Mouse (Mus musculus): ENCODE results near the gene Cbfa2t2. TPM values are rescaled to one million over a fixed set of nuclear protein-coding genes. Genes with fewer than 3 reads are reported as not detected.

The Cbfa2t2 gene
- total and polyA plus RNA-seq, 2 experiments from 2014 or later = 31.6 to 51.7 TPM

GRCm38 (mm10) chr2:154432696-154433095 is 3.6 kb upstream of the Cbfa2t2 start:
- peaks cover 5% of the 10 kb centered on the region; the same call in 1 of the 2 replicates for H3K4me1 ChIP-seq (ENCODE audit: insufficient read depth, low read length)
- no peak overlapping the region for H3K4me3 ChIP-seq (ENCODE audit: low read length)
- H3K27ac ChIP-seq = no peak overlapping the region
- ATAC-seq (no peak), DNase-seq (ENCODE audit: low spot score) (no peak)
- H3K36me3 ChIP-seq (ENCODE audit: insufficient read depth, low read length) = no peaks in the 10 kb centered on the region
- H3K4me2 ChIP-seq (ENCODE audit: low read depth, low read length) = no peak overlapping the region
- H3K9me3 ChIP-seq (ENCODE audit: low read length) = no peaks in the 10 kb centered on the region
- 65% methylated on average over 2 of the region's 2 CpGs for WGBS
- TF ChIP-seq CTCF (IDR thresholded peaks at IDR 0.05; ENCODE audit: low read depth) = no peak
- H3K9ac ChIP-seq (replicated peaks; ENCODE audit: low read length) = no peak overlapping the region
- H3K27me3 ChIP-seq (ENCODE audit: insufficient read depth, low read length) = no peaks in the 10 kb centered on the region

DNA sequence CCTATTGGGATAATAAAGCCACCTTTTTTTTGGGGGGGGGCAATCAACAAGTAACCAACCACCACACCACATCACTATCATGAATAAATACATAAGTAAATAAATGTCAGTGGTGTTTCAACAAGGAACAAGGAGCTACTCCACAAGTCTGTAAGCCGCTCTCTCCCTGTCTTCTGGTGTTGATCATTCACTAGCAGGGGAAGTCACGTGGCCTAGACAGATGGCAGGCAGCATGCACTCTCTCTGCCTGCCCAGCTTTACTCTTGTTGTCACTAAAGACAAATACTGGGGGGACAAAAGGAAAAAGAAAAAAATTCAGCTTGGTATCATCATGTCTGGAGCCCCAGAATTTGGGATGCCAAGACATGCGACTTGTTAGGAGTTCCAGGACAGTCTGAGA is 2.9 kb upstream of the Cbfa2t2 start:
- WGBS = 38% methylated on average over 3 of the region's 3 CpGs
- Histone ChIP-seq H3K4me1 (ENCODE audit: insufficient read depth, low read length) (peaks cover 10% of the 10 kb centered on the region), H3K36me3 (ENCODE audit: insufficient read depth, low read length) (no peaks in the 10 kb centered on the region), H3K27ac (no peak overlapping the region), H3K4me3 (ENCODE audit: low read length) (no peak overlapping the region), H3K9me3 (ENCODE audit: low read length) (no peaks in the 10 kb centered on the region), H3K9ac (replicated peaks; ENCODE audit: low read length) (no peak overlapping the region), H3K27me3 (ENCODE audit: insufficient read depth, low read length) (no peaks in the 10 kb centered on the region), H3K4me2 (ENCODE audit: low read depth, low read length) (no peak overlapping the region)
- TF ChIP-seq CTCF (IDR thresholded peaks at IDR 0.05; ENCODE audit: low read depth) = no peak
- no peak for ATAC-seq
- DNase-seq (ENCODE audit: low spot score) = peak; percentile 65

GRCm38 (mm10) chr2:154434690-154435089 is 1.6 kb upstream of the Cbfa2t2 start:
- Histone ChIP-seq H3K36me3 (ENCODE audit: insufficient read depth, low read length) (no peaks in the 10 kb centered on the region), H3K4me3 (ENCODE audit: low read length) (no peak overlapping the region), H3K9ac (replicated peaks; ENCODE audit: low read length) (no peak overlapping the region), H3K4me1 (ENCODE audit: insufficient read depth, low read length) (peaks cover 10% of the 10 kb centered on the region), H3K27me3 (ENCODE audit: insufficient read depth, low read length) (no peaks in the 10 kb centered on the region), H3K4me2 (ENCODE audit: low read depth, low read length) (no peak overlapping the region), H3K27ac (no peak overlapping the region), H3K9me3 (ENCODE audit: low read length) (no peaks in the 10 kb centered on the region)
- ATAC-seq = no peak
- WGBS = 96% methylated on average over 7 of the region's 7 CpGs
- no peak for DNase-seq (ENCODE audit: low spot score)
- no peak for TF ChIP-seq CTCF (IDR thresholded peaks at IDR 0.05; ENCODE audit: low read depth)

DNA sequence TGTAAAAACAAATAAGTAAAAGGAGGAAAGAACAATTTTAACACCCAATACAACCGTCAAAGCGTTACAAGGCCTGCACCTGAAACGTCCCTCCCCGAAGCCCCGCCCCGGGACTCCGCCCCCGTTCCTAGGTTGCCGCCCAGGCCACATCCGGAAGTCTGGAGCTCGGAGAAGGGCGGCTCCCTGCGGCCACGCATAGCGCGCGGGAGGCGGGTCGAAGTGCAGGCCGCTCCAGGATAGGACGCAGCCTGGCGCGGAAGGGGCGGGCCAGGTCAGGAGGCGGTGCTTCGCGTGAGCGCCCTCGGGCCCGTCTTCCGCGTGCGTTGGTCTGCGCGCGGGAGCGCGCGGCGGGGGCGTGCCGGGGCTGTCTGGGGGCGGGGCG is 214 bp upstream of the Cbfa2t2 start:
- peak overlapping the region; percentile 94 for H3K9ac ChIP-seq (replicated peaks; ENCODE audit: low read length)
- peak overlapping the region; percentile 97 for H3K4me3 ChIP-seq (ENCODE audit: low read length)
- H3K4me2 ChIP-seq (ENCODE audit: low read depth, low read length) = peak overlapping the region; percentile 56
- peak; percentile 15; the same call in 1 of the 2 replicates for TF ChIP-seq CTCF (IDR thresholded peaks at IDR 0.05; ENCODE audit: low read depth)
- H3K27me3 ChIP-seq (ENCODE audit: insufficient read depth, low read length) = no peaks in the 10 kb centered on the region
- ATAC-seq (peak; percentile 99), DNase-seq (ENCODE audit: low spot score) (peak; percentile 99)
- H3K9me3 ChIP-seq (ENCODE audit: low read length) = no peaks in the 10 kb centered on the region
- no peaks in the 10 kb centered on the region for H3K36me3 ChIP-seq (ENCODE audit: insufficient read depth, low read length)
- H3K4me1 ChIP-seq (ENCODE audit: insufficient read depth, low read length) = peaks cover 10% of the 10 kb centered on the region
- H3K27ac ChIP-seq = peak overlapping the region; percentile 95
- WGBS = 2% methylated on average over 43 of the region's 44 CpGs

DNA sequence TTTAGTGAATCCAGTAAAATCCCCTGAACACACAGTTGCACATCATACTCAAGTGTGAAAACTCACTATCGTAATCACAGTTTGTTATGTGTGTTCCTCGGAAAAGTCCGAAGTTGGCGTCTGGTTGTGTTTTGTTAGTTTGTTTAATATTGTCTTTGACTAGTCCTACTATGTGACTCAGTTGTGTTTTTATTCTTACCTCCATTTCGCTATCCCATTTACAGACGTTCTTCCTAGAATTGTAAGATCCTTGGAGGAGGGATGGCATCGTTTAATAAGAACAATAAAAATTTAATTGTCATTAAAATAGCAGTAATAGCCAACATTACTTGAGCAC is 878 bp downstream of the Cbfa2t2 start:
- DNase-seq (ENCODE audit: low spot score) = no peak
- 12% methylated on average over 7 of the region's 7 CpGs for WGBS
- no peak for TF ChIP-seq CTCF (IDR thresholded peaks at IDR 0.05; ENCODE audit: low read depth)

DNA sequence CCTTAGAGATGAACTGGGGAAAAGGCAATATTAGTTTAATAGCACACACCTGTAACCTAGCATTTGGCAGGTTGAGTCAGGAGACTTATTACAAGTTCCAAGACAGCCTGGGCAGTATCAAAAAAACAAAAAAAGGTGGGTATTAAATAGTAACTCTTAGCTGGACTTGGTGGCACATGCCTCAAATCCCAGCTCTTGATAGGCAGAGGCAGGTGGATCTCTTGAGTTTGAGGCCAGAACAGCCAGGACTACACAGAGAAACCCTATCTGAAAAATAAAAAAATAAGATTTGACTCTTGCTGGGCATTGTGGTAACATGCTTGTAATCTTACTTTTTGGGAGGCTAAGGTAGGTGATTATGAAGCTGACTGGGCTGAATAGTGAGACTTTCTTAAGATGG is 4.2 kb downstream of the Cbfa2t2 start:
- Histone ChIP-seq H3K4me2 (ENCODE audit: low read depth, low read length) (no peak overlapping the region), H3K4me3 (ENCODE audit: low read length) (no peak overlapping the region), H3K4me1 (ENCODE audit: insufficient read depth, low read length) (peaks cover 10% of the 10 kb centered on the region), H3K27ac (no peak overlapping the region), H3K9ac (replicated peaks; ENCODE audit: low read length) (no peak overlapping the region), H3K9me3 (ENCODE audit: low read length) (no peaks in the 10 kb centered on the region), H3K27me3 (ENCODE audit: insufficient read depth, low read length) (no peaks in the 10 kb centered on the region), H3K36me3 (ENCODE audit: insufficient read depth, low read length) (no peaks in the 10 kb centered on the region)
- ATAC-seq = no peak
- TF ChIP-seq CTCF (IDR thresholded peaks at IDR 0.05; ENCODE audit: low read depth) = no peak
- no peak for DNase-seq (ENCODE audit: low spot score)

More for the DNA sequence above, 878 bp downstream of the Cbfa2t2 start:
- Histone ChIP-seq H3K4me2 (ENCODE audit: low read depth, low read length) (peak overlapping the region; percentile 56), H3K27ac (peak overlapping the region; percentile 95; the same call in 1 of the 2 replicates), H3K27me3 (ENCODE audit: insufficient read depth, low read length) (no peaks in the 10 kb centered on the region), H3K9me3 (ENCODE audit: low read length) (no peaks in the 10 kb centered on the region), H3K4me1 (ENCODE audit: insufficient read depth, low read length) (peaks cover 10% of the 10 kb centered on the region), H3K4me3 (ENCODE audit: low read length) (peak overlapping the region; percentile 97), H3K36me3 (ENCODE audit: insufficient read depth, low read length) (no peaks in the 10 kb centered on the region), H3K9ac (replicated peaks; ENCODE audit: low read length) (peak overlapping the region; percentile 94)
- ATAC-seq = no peak

DNA sequence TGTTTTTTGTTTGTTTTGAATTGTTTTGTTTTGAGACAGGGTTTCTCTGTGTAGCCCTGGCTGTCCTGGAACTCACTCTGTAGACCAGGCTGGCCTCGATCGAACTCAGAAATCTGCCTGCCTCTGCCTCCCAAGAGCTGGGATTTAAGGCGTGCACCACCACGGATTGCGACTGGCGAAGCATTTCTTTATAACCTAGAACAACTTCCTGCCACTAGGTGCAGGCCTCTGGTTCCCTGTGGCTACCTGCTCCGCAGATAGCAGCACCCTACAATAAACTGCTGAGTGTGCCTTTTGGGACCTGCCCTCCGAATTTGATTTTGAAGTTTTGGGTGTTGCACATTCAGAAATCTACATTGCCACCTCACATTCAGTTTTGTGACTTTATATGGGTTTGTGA is 11.5 kb downstream of the Cbfa2t2 start:
- Histone ChIP-seq H3K4me3 (ENCODE audit: low read length) (no peak overlapping the region), H3K27me3 (ENCODE audit: insufficient read depth, low read length) (no peaks in the 10 kb centered on the region), H3K4me2 (ENCODE audit: low read depth, low read length) (no peak overlapping the region), H3K4me1 (ENCODE audit: insufficient read depth, low read length) (no peaks in the 10 kb centered on the region), H3K36me3 (ENCODE audit: insufficient read depth, low read length) (peaks cover 3% of the 10 kb centered on the region; the same call in 1 of the 2 replicates), H3K27ac (no peak overlapping the region), H3K9me3 (ENCODE audit: low read length) (no peaks in the 10 kb centered on the region), H3K9ac (replicated peaks; ENCODE audit: low read length) (no peak overlapping the region)
- TF ChIP-seq CTCF (IDR thresholded peaks at IDR 0.05; ENCODE audit: low read depth) = no peak
- over 99% methylated on average over 8 of the region's 8 CpGs for WGBS
- ATAC-seq (no peak), DNase-seq (ENCODE audit: low spot score) (no peak)

Measured in hindbrain, postnatal 0 days (tissue).